14 mouse cellular contexts compared by ENCODE assay signal in genomic region chr9:86624039-86624438, GRCm38 (mm10). TPM values are rescaled to one million over a fixed set of nuclear protein-coding genes. Genes with fewer than 3 reads are reported as not detected.
DNase-seq lines count a peak whose midpoint lies in the region; ATAC-seq lines count a peak whose summit lies in the region.
"Had no signal": no experiment of that assay in that cellular context is flagged by ENCODE, and none has a peak within 500 bp of the region (broad histone marks: within the 10 kb centered on the region; RNA-seq: fewer than 3 reads in every experiment).

No protein-coding gene starts in this region.

- DNase-seq in heart, adult 11 months, result peak; percentile 61
- no peak for DNase-seq in heart, adult 18-20 months
- peak; percentile 8 for DNase-seq in right cerebral cortex, postnatal 4 days
- no peak for DNase-seq in right cerebral cortex, adult 2 months (ENCODE audit: low spot score in 2 of 2)
- peak; percentile 20 for DNase-seq in c-Kit-positive CD71-negative TER-119-negative erythroid progenitor cells, embryonic 14.5 days (ENCODE audit: low read depth)
- DNase-seq in heart, adult 9 months (ENCODE audit: low spot score in 2 of 2), result no peak
- no peak for DNase-seq in kidney, adult 18-20 months
- DNase-seq: cerebellum, adult 9-10 months; kidney, adult 2 months; kidney, postnatal 4 days; lung, postnatal 14 days; midbrain, embryonic 14.5 days had no signal

- ATAC-seq in megakaryocyte progenitor cell, adult 5-6 weeks (replicated peaks; ENCODE audit: poor library complexity), result peak; percentile 55

RNA-seq across cellular contexts. Expression of gene Rwdd2a, which starts 52.2 kb away (rescaled TPM):
- under 1 TPM; 0.21 to 0.77 TPM for total RNA-seq in heart, adult 18-20 months (2021)
- total RNA-seq in megakaryocyte progenitor cell, adult 5-6 weeks (2015), result 4.9 and 6.3 TPM in 2 replicates
- 2.5 and 5.7 TPM in 2 replicates for total RNA-seq in megakaryocyte progenitor cell, adult 5-6 weeks (2017)
- total RNA-seq: liver, adult 2 months had no signal

RNA-seq across cellular contexts. Expression of gene Pgm3, which starts 52.4 kb away (rescaled TPM):
- total RNA-seq in heart, adult 18-20 months (2021), result 1 to 10 TPM; 7.4 to 7.8 TPM
- 27.0 and 31.0 TPM in 2 replicates for total RNA-seq in megakaryocyte progenitor cell, adult 5-6 weeks (2015)
- 25.1 and 31.6 TPM in 2 replicates for total RNA-seq in megakaryocyte progenitor cell, adult 5-6 weeks (2017)

Comparison
In these comparisons a context has a peak if more than half of its experiments do, and no peak if none do; other contexts are left out.
1. DNase-seq: peak in heart, adult 11 months (single experiment), right cerebral cortex, postnatal 4 days (single experiment) and c-Kit-positive CD71-negative TER-119-negative erythroid progenitor cells, embryonic 14.5 days (single experiment); none in heart, adult 18-20 months (0 of 2), right cerebral cortex, adult 2 months (0 of 2), heart, adult 9 months (0 of 2) and kidney, adult 18-20 months (single experiment).